Mouse (Mus musculus) testis, postnatal 14 days (tissue): ENCODE measurements around the gene Znrd1as.

Source experiments
- DNase-seq: peaks from one replicate; pipeline ENCODE4 v3.0.0; 2021; ENCODE audit warnings: low spot score

Znrd1as gene

GRCm38 (mm10) chr17:36957999-36958743, at the start of gene Znrd1as, which contains the start of gene Znrd1:
Znrd1as (plus strand) TSS chr17:36958592.
Znrd1 (minus strand) TSS chr17:36958559.
- peak; percentile 95 for DNase-seq

DNA sequence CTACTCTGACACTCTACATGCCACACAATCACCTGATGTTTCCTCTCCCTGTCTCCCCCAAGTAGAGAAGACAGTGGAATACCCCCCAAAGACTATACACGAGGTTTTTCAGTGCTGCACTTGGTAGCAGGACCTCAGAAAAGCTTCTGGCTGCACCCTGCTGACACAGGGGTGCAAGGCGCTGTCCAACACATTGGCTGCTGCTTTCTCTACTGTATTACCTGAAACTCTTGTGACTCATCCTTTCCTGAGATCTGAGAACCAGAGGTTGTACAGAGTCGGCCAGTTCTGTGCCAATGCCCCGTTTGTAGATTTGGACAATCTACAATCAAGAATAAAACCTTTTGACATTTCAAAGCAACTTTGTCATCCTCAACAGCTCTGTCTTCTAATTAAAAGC, 48.6 kb upstream of the Znrd1as start:
- no peak for DNase-seq

DNA sequence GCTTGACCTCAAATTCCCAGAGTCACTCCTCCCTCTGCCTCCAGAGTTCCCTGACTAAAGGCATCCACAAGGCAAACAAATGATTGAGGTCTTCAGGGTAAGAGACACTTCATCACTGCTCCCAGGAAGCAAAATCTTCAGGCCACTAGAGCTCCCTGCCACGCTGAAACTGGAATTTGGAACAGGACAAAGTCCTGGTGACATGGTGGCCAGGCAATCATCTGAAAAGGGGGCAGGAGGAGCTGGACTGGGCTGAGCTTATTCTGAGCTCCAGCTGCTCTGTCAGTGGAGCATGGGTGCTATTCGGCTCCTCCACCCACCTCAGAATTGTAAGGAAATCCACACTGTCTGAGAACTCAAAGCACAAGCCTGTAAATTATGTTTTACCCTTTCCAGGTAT, 46.4 kb upstream of the Znrd1as start:
- no peak for DNase-seq

DNA sequence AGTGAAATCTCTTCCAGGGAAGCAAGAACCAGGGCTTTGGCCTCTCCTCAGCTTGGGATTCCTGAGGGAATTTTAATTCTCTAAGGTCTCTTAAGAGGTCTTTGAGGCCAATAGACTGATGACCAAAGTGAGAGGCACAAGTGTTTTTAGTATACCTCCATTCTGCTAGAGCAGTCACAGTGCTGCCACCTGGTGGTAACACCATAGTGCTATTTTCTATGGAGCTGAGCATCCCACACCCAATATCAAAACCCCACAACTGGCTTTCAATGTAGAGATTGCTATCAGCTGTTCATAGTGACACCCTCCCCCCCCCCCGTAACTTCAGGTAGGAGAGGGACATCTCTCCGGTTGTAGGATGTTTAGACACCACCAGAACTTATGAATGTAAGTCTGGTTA, 44.3 kb upstream of the Znrd1as start:
- peak; percentile 48 for DNase-seq

DNA sequence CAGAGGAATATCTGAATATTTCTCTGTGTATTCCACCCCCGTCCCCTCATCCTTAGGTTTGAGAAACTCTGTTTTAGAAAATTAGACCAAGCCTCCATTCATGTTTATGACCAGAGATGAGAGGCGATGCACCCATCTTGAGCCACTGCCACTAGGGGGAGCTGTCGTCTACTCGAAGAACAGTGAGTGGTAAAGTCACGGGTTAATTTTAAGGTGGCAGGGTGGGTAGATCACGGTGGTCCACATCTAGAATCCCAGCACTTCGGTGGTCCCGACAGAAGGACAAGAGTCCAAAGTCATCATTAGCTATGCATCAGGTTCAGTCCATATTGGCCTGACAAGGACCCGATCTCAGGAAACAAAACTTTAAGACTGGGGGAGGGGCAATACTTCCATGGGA, 43.3 kb upstream of the Znrd1as start:
- DNase-seq = peak; percentile 32

GRCm38 (mm10) chr17:36920239-36920638, 38.2 kb upstream of the Znrd1as start:
- DNase-seq = no peak

- DNase-seq = no peak
These were observed 35.7 kb upstream of the Znrd1as start for GRCm38 (mm10) chr17:36922715-36923114.

GRCm38 (mm10) chr17:36923491-36923890, 34.9 kb upstream of the Znrd1as start:
- no peak for DNase-seq

- DNase-seq = no peak
These were observed 30.8 kb upstream of the Znrd1as start for GRCm38 (mm10) chr17:36927496-36928120.

GRCm38 (mm10) chr17:36929236-36929932, 29.0 kb upstream of the Znrd1as start:
- DNase-seq = no peak

DNA sequence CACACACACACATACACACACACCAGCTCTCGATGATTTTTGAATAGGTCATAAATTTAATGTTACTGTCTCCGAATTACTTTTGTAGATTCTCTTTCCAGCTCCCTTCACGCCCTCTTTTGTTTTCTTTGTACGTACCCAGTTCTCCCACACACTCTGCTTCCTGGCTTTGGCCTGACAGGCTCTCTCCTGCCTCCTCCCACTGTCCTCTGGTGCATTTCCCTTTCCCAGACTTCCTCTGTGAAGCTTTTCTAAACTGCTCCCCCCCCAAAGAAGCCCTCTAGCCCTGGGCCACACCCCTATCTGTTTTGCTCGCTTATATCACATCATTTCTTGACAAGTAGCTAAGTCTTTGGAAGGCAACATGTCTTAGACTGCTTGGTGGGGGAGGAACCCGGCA, 28.2 kb upstream of the Znrd1as start:
- DNase-seq = peak; percentile 49

DNA sequence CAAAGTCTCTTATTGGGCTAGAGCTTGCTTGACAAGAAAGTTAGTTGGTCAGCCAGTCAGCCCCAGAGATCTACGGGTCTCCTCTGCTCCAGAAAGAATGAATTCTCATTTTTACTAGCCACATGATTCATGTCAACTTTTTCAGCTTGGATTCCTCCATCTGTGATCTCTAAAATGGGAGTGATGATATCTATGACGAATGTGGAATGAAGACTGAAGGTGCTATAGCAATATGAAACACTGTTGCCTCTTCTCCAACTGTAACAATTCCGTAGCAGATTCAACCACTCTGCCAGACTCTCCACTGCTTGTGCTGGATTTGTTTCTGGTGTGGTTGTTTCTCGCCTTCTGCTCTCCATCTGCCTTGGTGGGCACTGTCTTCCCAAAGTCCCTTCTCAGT, 27.3 kb upstream of the Znrd1as start:
- DNase-seq = no peak

GRCm38 (mm10) chr17:36931806-36932205, 26.6 kb upstream of the Znrd1as start:
- no peak for DNase-seq

DNA sequence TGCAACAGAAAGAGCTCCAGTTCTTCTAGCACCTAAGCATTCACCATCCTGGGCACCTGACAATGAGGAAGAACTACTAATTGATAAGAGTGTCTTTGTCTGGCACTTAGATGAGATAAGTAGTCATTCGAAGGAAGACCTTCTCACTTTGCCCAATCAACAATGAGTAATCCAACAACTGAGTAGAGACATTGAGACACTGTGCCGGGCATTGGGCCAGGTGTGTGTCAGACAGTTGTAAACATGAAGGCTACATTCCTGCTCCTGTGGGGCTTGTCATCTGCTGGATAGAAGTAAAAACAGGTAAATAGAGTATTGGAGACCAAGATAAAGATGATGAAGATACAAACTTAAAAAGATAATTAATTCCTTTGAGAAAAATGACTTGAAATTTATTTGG, 20.3 kb upstream of the Znrd1as start:
- no peak for DNase-seq

DNA sequence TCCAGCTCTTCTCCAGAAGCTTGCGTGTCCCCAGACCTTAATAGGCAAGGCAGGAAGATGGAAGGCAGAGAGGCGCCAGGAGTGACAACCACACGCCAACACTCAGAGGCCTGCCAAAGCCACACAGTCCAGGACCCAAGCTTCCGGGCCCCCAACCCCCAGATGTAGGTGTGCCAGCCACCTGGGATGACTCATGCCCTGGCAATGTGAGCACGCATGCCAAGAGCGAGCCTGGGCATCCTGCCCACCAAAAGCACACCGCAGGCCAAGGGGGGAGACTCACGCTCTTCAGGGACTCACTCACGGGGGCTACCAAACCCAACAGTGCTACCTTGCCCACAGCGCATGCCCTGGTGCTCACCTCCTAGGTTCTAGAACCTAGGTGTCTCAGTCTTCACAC, 16.0 kb upstream of the Znrd1as start:
- no peak for DNase-seq

GRCm38 (mm10) chr17:36942791-36943471, 15.5 kb upstream of the Znrd1as start, which contains the start of gene Rnf39:
Rnf39 (plus strand) TSS chr17:36942918.
- DNase-seq = no peak

GRCm38 (mm10) chr17:36943691-36944090, 14.7 kb upstream of the Znrd1as start:
- DNase-seq = no peak

GRCm38 (mm10) chr17:36944121-36944775, 14.1 kb upstream of the Znrd1as start:
- no peak for DNase-seq

- no peak for DNase-seq
These were observed 11.2 kb upstream of the Znrd1as start for GRCm38 (mm10) chr17:36947051-36947819.

DNA sequence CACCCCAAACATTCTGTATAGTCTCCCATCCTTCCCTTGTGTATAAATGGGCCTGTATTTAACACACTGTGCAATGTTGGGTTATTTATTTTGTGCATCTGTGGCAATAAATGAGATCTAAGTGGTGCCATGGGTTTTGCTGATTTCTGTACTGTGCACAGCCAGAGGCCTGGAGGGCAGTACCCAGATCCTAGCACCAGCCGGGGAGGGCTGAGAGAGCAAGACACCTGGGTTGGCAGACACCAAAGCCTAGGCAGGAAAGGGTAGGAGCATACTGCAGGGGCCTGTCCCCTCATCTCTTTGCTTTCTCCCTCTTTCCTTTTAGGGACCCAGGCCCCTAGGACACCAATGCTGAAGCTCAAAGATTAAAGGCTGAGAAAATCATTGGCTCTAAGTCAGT, 10.1 kb upstream of the Znrd1as start:
- no peak for DNase-seq

DNA sequence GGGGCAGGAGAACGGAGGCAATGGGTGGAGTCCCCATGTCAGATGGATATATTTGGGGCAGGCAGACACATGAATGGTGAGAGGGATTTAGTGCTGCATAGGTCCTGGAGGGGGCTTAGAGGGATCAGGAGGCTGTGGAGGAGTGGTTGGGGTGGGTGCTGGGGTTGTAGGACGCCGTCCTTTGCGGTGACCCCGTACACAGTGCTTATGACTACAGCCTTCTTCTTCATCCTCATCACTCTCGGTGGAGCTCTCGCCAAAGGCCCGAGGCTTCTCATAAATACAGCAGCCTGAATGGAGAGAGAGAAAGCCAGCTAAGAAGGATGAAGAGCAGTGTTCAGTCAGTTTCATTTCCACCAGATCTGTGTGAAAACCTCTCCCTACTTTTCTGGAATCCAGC, 9.1 kb upstream of the Znrd1as start:
- no peak for DNase-seq
